Mouse (Mus musculus): ENCODE data around the gene Pofut2.

GRCm38 (mm10) chr10:77234991-77235616 lies 23.9 kb upstream of the Pofut2 start:
- TF ChIP-seq POLR2A (IDR thresholded peaks at IDR 0.05; ENCODE audit: borderline replicate concordance, control insufficient read depth, low read depth, low read length), result no peak
- TF ChIP-seq CTCF (IDR thresholded peaks at IDR 0.05; ENCODE audit: control insufficient read depth, insufficient read depth, low read length), result no peak

All from bone marrow, adult 2 months (tissue).